Mouse (Mus musculus) heart, adult 2 months (tissue): ENCODE data around the gene Efcab8. TPM values are rescaled to one million over a fixed set of nuclear protein-coding genes. Genes with fewer than 3 reads are reported as not detected.

ENCODE experiments used
- DNase-seq, 2 experiments: peaks; one replicate each; pipeline ENCODE4 v3.0.0; 2021
- H3K27ac ChIP-seq: fragments of 200-600 bp; 2 replicates; pipeline ENCODE4 v1.8.1; 2022
- H3K27me3 ChIP-seq: fragments of 200-500 bp; 2 replicates; pipeline ENCODE4 v1.6.1; 2012; ENCODE audit warnings: mild to moderate bottlenecking, low read length, inconsistent platforms, mixed read lengths; ENCODE audit not compliant: control insufficient read depth, insufficient read depth
- H3K36me3 ChIP-seq: fragments of 200-500 bp; 2 replicates; pipeline ENCODE4 v1.6.1; 2012; ENCODE audit warnings: low read length, inconsistent platforms; ENCODE audit not compliant: control insufficient read depth, insufficient read depth
- H3K4me1 ChIP-seq: fragments of 200-500 bp; 2 replicates; pipeline ENCODE4 v1.6.1; 2011; ENCODE audit warnings: low read length; ENCODE audit not compliant: control insufficient read depth, insufficient read depth
- H3K4me3 ChIP-seq: fragments of 200-600 bp; 2 replicates; pipeline ENCODE4 v1.8.1; 2022
- H3K79me2 ChIP-seq: fragments of 200-500 bp; replicated peaks from 2 replicates; pipeline ENCODE4 v1.6.1; 2012; ENCODE audit warnings: mild to moderate bottlenecking, inconsistent platforms, low read length, moderate library complexity, mixed read lengths; ENCODE audit not compliant: control insufficient read depth, insufficient read depth
- H3K9ac ChIP-seq: fragments of 200-500 bp; 2 replicates; pipeline ENCODE4 v1.6.1; 2012; ENCODE audit warnings: low read depth, mild to moderate bottlenecking, control low read depth, inconsistent platforms, low read length, mixed read lengths
- CTCF ChIP-seq: fragments of 200-600 bp; IDR thresholded peaks from 2 replicates; pipeline ENCODE4 v1.8.1; 2022; ENCODE audit warnings: antibody characterized with exemption, mild to moderate bottlenecking, moderate library complexity
- EP300 ChIP-seq: fragments of 200-500 bp; IDR thresholded peaks from 2 replicates; pipeline ENCODE4 v1.6.1; 2011; ENCODE audit warnings: low read depth, low read length, control low read depth; ENCODE audit not compliant: insufficient read depth
- POLR2A ChIP-seq: fragments of 200-500 bp; IDR thresholded peaks from 2 replicates; pipeline ENCODE4 v1.6.1; 2011; ENCODE audit warnings: mild to moderate bottlenecking, low read depth, low read length, control low read depth; ENCODE audit not compliant: insufficient read depth
- WGBS: fragments of 180-500 bp; shearing (Covaris S2); methylation state at CpG from one replicate; pipeline ENCODE4 v1.1.7; 2018; 5-methylcytosine and 5-hydroxymethylcytosine counted together
- intact Hi-C: fragments of 180-260 bp; cut with DNase I; formaldehyde crosslinking; loops from one replicate; pipeline ENCODE4 v1.15.1; 2025
- polyA plus RNA-seq: library from polyadenylated mRNA; depleted of rRNA; stranded (reverse); fragments of >200 nt; gene quantifications from 2 replicates; pipeline ENCODE4 v1.2.3, GENCODE M21; 2012
- total RNA-seq, 2 experiments: library from RNA; stranded (reverse); gene quantifications; 2 replicates each; pipeline ENCODE4 v1.2.3; 2021

Gene Efcab8
- total and polyA plus RNA-seq, 3 experiments, result 0.10 TPM; not detected in 2

DNA sequence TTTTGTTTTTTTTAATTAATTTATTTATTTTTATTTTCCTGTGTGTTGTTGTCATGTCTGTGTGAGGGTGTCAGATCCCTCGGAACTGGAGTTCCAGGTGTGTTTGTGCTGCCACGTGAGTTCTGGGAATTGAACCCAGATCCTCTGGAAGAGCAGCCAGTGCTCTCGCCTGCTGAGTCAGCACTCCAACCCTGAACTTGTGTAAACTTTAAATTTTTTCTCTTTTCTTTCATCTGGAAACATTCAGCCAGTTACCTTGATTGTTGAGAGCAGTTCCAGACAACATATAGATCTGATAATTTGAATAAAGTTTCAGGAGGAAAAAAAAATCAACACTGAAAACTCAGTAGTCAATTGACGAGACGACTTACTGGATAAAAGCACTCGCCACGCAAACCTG, 49.0 kb downstream of the Efcab8 start:
- Histone ChIP-seq H3K79me2 (no peaks in the 10 kb centered on the region), H3K9ac (no peak overlapping the region), H3K36me3 (no peaks in the 10 kb centered on the region), H3K27ac (no peak overlapping the region), H3K4me1 (no peaks in the 10 kb centered on the region), H3K4me3 (no peak overlapping the region), H3K27me3 (no peaks in the 10 kb centered on the region)
- no peak for TF ChIP-seq CTCF
- 81% methylated on average over 7 of the region's 7 CpGs for WGBS
- intact Hi-C loops, result no loop called here
- DNase-seq, result no peak

- intact Hi-C loops, result no loop called here
- H3K36me3 ChIP-seq, result no peaks in the 10 kb centered on the region
- H3K4me3 ChIP-seq, result no peak overlapping the region
- no peaks in the 10 kb centered on the region for H3K27me3 ChIP-seq
- 77% methylated on average over 8 of the region's 8 CpGs for WGBS
- TF ChIP-seq CTCF (no peak), EP300 (no peak), POLR2A (no peak)
- H3K79me2 ChIP-seq, result no peaks in the 10 kb centered on the region
- H3K27ac ChIP-seq, result no peak overlapping the region
- no peak for DNase-seq
- no peak overlapping the region for H3K9ac ChIP-seq
- no peaks in the 10 kb centered on the region for H3K4me1 ChIP-seq
These were observed 53.6 kb downstream of the Efcab8 start for GRCm38 (mm10) chr2:153833291-153833690.

DNA sequence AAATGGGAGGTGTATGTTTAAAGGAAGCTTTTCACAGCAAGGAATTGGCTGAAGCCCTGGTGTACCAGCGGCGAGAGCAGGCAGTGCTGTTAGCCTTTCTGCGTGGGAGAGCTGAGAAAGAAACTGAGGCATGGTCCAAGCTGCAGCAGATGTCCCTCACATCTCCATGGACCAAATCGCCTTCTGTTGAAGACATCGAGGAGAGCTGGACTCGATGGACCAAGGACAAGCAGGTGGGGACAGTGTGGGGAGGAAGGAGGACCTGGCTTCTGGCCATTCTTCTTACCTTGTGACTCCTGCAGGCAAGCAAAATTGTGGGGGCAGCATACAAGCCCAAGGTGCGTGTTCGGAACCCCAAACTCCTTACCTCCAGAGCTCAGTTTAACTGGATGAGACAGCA, 63.1 kb downstream of the Efcab8 start:
- Histone ChIP-seq H3K4me3 (no peak overlapping the region), H3K27me3 (no peaks in the 10 kb centered on the region), H3K9ac (no peak overlapping the region), H3K4me1 (no peaks in the 10 kb centered on the region), H3K36me3 (no peaks in the 10 kb centered on the region), H3K27ac (no peak overlapping the region), H3K79me2 (no peaks in the 10 kb centered on the region)
- intact Hi-C loops, result no loop called here
- no peak for DNase-seq
- WGBS, result 81% methylated on average over 8 of the region's 8 CpGs
- no peak for TF ChIP-seq POLR2A
- TF ChIP-seq EP300, result no peak
- no peak for TF ChIP-seq CTCF

DNA sequence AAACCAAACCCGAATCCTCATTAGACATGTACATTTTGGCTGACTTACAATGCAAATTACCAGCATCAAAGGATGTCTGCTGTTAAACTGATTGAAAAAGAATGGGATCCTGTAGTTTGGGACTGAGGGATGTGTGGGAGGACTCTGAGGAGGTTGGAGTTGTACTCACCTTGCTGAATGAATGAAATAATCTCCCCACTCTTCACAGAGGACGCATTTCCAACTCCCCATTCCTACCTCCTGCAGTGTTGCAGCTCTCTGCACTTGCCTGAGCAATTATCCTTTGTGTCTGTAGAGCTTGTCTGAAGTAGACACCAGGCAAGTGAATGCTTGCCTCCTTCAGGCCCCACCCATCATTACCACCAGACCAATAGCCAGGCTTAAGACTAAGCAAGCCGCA, 68.7 kb downstream of the Efcab8 start:
- Histone ChIP-seq H3K79me2 (no peaks in the 10 kb centered on the region), H3K27me3 (no peaks in the 10 kb centered on the region), H3K4me3 (no peak overlapping the region), H3K27ac (no peak overlapping the region), H3K4me1 (no peaks in the 10 kb centered on the region), H3K36me3 (no peaks in the 10 kb centered on the region), H3K9ac (no peak overlapping the region)
- DNase-seq, result no peak
- WGBS, result 87% methylated on average over 3 of the region's 3 CpGs
- TF ChIP-seq CTCF, result no peak
- TF ChIP-seq EP300, result no peak
- TF ChIP-seq POLR2A, result no peak
- intact Hi-C loops, result no loop called here

- Histone ChIP-seq H3K27ac (no peak overlapping the region), H3K4me3 (no peak overlapping the region), H3K79me2 (no peaks in the 10 kb centered on the region), H3K4me1 (no peaks in the 10 kb centered on the region), H3K27me3 (no peaks in the 10 kb centered on the region), H3K36me3 (no peaks in the 10 kb centered on the region), H3K9ac (no peak overlapping the region)
- WGBS, result 81% methylated on average over 6 of the region's 6 CpGs
- no peak for DNase-seq
- TF ChIP-seq POLR2A (no peak), EP300 (no peak), CTCF (no peak)
- intact Hi-C loops, result loop anchor here (1.0 to 2.0 kb wide), 2 partner anchors 140 to 182 kb away; no protein-coding TSS in a partner anchor
These were observed 70.8 kb downstream of the Efcab8 start for GRCm38 (mm10) chr2:153850351-153851029.

GRCm38 (mm10) chr2:153851030-153851360, 71.3 kb downstream of the Efcab8 start:
- 36% methylated on average over 4 of the region's 4 CpGs for WGBS
- intact Hi-C loops, result loop anchor here (1.0 to 2.0 kb wide), 2 partner anchors 140 to 183 kb away; no protein-coding TSS in a partner anchor

More at GRCm38 (mm10) chr2:153851030-153851360, 71.3 kb downstream of the Efcab8 start:
- no peak overlapping the region for H3K27ac ChIP-seq
- H3K9ac ChIP-seq, result no peak overlapping the region
- peak; percentile 17 to 54 for DNase-seq
- H3K4me3 ChIP-seq, result no peak overlapping the region
- H3K36me3 ChIP-seq, result no peaks in the 10 kb centered on the region
- no peaks in the 10 kb centered on the region for H3K27me3 ChIP-seq
- no peaks in the 10 kb centered on the region for H3K79me2 ChIP-seq
- TF ChIP-seq CTCF (peak; percentile 71), EP300 (no peak)
- H3K4me1 ChIP-seq, result no peaks in the 10 kb centered on the region
